Mouse (Mus musculus): ENCODE measurements around the gene Rps6kb2.

Rps6kb2 gene

GRCm38 (mm10) chr19:4189051-4189620 is 26.0 kb upstream of the Rps6kb2 start:
- DNase-seq (ENCODE audit: low spot score in 2 of 2): no peak

GRCm38 (mm10) chr19:4187303-4187702 is 24.1 kb upstream of the Rps6kb2 start:
- no peak for DNase-seq (ENCODE audit: low spot score in 2 of 2)

DNA sequence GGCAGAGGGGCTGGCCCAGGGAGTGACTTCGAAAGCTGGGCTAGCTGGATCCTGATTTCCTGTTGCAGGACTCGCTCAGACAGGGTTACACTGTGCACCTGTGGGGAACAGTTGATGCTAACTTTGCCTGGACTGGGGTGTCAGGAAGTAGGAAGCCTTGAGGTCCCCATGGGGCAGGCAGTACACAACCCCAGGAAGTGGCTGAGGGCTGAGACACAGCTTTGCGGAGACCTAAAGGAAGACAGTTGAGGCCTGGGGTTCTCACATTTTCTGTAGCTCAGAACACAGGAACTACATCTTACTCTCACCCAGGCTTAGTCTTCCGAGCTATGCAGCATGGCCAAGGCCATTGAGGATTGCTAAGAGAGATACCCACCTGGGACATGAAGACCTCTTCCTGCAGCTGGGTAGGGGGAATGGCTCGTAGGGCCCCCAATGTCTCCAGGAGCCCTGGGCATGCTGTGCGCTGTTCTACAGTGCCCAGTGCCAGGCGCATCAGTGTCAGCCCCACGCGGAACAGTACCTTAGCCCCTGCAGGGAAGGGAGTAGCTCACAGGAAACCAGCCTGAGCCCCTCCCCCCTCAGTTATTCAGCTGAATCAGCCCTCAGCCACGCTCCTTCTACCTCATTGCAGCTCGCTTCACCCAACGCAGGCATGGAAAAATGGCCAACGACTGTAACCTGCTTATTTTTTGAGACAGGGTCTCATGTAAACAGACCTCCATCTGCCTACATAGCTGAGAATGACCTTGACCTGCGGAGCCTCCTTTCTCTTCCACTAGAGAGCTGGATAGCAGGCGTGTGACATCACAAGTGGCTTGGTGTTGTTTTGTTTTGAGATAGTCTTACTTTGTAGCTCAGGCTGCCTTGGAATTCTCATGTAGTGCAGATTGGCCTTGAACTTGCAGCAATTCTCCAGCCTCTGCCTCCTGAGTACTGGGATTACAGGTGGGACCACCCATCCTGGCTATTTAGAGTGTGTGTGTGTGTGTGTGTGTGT is 22.1 kb upstream of the Rps6kb2 start:
- DNase-seq (ENCODE audit: low spot score in 2 of 2): no peak

DNA sequence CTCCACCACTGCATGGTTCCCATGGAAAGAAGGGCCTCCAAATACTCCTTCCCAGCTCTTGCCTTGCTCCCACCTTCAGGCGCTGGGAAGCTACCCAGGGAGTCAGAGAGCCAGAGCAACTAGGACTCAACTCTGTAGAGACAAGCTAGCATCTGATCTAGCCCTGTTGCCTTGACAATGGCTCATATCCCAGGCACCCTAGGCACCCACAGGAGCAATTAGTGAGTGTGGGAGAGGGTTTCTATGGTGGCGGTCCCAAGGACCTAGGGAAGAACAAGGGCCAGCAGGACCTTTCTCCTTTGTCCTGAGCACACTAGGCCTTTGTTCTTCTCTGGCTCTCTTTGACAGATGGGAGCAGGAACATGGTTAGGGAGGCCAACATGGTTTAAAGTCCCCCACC is 20.5 kb upstream of the Rps6kb2 start:
- no peak for DNase-seq (ENCODE audit: low spot score in 2 of 2)

GRCm38 (mm10) chr19:4181892-4182291 is 18.7 kb upstream of the Rps6kb2 start:
- peak; percentile 79 to 89 for DNase-seq (ENCODE audit: low spot score in 2 of 2)

DNA sequence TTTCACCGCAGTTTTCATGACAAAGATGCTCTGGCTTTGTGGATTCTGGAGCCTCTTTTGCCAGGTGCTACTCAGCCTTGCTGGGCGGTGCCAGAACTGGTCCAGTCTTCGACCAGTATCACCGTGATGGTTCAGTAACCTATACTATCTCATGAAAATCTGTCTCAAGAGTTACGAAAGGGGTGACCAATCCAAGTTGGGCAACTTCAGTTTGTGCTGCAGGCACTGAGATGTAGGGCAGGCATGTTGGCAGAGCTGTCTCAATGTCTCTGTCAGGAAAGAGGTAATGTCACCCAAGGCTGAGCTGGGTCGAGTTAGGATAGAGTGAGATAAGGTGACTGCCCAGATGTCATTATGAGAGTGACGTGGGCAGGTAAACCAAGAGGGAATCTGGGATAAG is 17.3 kb upstream of the Rps6kb2 start:
- DNase-seq (ENCODE audit: low spot score in 2 of 2): no peak

GRCm38 (mm10) chr19:4175368-4175947 is 12.3 kb upstream of the Rps6kb2 start, which contains the start of gene Carns1:
Gene Carns1, minus strand, starts transcription at chr19:4175479.
- no peak for DNase-seq (ENCODE audit: low spot score in 2 of 2)

DNA sequence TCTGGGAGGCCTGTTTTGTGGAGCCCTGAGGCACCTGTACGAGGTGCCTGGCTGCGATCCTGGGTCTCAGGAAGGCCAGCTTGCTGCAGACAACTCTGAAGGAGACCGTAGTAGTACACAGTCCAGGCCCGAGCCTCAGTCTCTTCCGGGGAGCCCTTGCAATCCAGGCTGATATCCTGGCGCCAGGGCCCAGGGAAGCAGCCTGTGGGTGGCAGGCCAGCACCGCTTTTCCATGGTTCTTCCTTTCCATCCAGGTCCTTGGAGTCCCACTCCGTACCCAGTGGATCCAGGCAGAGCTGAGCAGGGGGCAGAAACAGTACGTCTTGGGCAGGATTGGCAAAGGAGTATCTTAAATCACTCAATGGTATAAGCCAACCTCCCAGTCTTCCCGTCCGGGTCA is 9.8 kb upstream of the Rps6kb2 start:
- no peak for DNase-seq (ENCODE audit: low spot score in 2 of 2)

- DNase-seq (ENCODE audit: low spot score in 2 of 2): no peak
Observed at GRCm38 (mm10) chr19:4171393-4172290, 8.5 kb upstream of the Rps6kb2 start.

DNA sequence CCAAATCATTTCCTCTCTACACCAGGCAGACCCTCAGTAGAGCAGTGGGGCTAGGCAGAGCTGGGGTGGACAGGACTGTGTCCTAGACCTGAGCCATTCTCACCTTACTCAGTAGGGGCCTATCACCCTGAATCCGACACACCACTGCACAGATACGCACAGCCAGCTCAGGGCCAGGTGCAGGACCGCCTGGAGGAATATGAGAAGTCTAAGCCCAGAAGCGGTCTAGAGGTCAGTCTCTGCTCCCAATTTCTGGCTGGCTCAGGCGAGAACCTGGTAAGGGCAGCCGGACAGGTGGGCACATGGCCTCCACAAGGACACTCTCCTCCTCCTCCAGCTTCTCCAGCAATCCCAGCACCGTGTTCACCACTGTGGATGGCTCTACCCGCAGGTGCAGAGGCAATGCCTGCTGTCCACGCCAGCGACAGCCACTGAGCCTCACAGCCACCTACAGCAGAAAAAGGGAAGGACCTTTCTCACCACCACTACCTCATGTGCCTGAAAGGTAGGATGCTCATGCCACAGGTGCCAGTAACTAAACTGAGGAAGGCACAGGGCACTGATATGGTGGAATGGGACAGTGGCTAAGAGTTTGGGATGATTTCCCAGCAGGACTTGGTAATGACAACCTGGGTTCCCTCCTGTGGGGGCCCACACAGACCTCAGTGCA is 7.7 kb upstream of the Rps6kb2 start:
- DNase-seq (ENCODE audit: low spot score in 2 of 2): no peak

DNA sequence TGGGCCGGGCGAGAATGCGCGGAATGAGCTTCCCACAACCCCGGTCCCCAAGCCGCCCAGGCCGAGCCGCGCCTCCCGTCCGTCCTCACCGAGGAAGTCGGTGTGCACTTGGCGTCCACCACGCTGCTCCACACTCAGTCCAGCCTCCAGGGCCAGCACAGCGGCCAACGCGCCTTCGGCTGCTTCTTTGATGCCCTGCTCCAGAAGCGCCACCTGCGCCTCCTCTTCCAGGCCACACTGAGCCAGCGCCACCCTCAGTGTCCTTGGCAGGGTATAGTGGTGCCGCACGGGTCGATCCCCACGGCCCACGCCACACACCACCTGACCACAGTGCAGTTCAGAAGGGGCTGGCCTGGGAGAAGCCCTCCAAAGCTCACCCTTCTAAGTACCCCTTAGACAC is 6.7 kb upstream of the Rps6kb2 start:
- DNase-seq (ENCODE audit: low spot score in 2 of 2): peak in 1 of 2 experiments; percentile 58

GRCm38 (mm10) chr19:4169378-4169784 is 6.2 kb upstream of the Rps6kb2 start:
- DNase-seq (ENCODE audit: low spot score in 2 of 2): peak; percentile 99 to 100

GRCm38 (mm10) chr19:4166678-4167476 is 3.7 kb upstream of the Rps6kb2 start:
- no peak for DNase-seq (ENCODE audit: low spot score in 2 of 2)

GRCm38 (mm10) chr19:4164721-4165120 is 1.6 kb upstream of the Rps6kb2 start:
- no peak for DNase-seq (ENCODE audit: low spot score in 2 of 2)

- no peak for DNase-seq (ENCODE audit: low spot score in 2 of 2)
Observed at GRCm38 (mm10) chr19:4164100-4164499, 946 bp upstream of the Rps6kb2 start.

DNA sequence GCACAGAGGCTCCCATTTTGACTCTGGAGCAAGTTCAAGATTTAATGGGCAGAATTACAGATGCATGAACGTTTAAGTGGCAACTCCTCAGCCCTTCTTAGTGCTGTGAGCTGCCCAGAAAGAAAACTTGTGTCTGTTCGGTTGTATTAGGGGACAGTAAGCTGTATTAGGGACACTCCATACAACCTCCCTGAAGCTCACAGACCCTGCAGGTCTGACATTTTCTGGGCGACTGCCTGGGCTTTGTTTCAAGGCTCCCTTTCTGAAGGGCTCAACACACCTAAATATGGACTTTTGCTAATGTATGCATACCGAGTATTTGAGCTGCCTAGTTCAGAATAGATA is 361 bp upstream of the Rps6kb2 start:
- DNase-seq (ENCODE audit: low spot score in 2 of 2): no peak

DNA sequence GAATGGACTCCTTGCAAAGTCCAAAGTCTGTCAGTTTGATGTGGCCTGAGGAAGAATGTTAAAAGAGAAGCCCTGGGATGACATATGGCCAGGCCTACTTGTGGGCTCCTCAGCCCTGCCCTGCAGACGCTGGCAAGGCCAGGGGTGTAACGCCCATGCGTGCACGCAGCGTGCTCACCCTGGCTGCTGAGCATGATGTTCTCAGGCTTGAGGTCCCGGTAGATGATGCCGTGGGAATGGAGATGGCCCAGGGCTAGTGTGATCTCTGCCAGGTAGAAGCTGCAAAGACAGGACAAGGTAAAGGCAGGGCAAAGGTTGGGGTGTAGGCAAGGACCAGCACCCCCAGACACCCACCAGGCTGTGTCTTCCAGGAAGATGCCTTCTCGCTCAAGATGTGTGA is 4.1 kb downstream of the Rps6kb2 start:
- DNase-seq (ENCODE audit: low spot score in 2 of 2): no peak

DNA sequence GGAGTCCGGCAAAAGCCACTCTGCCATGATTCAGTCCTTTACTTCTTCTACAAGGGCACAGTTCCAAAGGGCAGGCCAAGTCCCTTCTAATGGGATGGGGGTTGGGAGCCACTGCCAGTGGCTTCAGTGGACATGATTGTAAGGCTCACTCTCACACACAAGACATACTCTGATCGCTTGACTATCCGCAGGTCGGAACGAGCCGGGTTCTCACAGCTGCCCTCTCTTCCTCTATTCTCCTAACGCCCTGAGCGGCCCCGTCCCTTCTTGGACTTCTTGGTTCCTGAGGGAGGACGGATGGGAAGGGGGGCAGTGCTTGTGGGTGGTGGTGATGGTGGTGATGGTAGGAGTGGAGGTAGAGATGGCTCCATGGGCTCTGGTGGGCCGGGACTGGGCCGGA is 6.4 kb downstream of the Rps6kb2 start:
- DNase-seq (ENCODE audit: low spot score in 2 of 2): no peak

DNA sequence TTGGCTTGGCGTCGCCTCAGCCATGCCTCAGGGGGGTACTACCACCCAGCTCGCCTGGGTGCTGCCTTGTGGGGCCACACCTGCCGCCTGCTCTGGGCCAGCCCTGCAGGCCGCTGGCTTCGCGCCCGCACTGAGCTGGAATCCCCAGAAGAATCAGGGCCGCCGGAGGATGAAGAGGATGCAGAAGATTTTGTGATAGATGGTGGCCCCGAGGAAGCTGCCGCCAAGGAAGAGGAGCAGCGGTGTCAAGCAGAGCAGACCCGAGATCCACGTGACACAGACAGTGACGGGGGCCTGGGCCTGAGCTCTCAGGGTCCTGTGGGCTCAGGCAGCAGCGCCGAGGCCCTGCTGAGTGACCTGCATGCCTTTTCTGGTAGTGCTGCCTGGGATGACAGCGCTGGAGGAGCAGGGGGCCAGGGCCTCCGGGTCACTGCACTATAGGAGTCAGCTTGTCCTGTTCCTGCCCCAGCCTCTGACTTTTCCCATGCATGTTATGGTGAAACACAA is 7.0 kb downstream of the Rps6kb2 start:
- no peak for DNase-seq (ENCODE audit: low spot score in 2 of 2)

Measured in right cerebral cortex, adult 2 months (tissue).